Mouse (Mus musculus) forebrain, embryonic 13.5 days (tissue): Measurements from ENCODE around the gene Galnt17. TPM values are rescaled to one million over a fixed set of nuclear protein-coding genes. Genes with fewer than 3 reads are reported as not detected.
A peak's percentile ranks its signal among the peaks of the same experiment; 100 is the strongest.

Experiments
- ATAC-seq: fragments of 200-750 bp; cut with Nextera tagmentation; 2 replicates; pipeline ENCODE4 v1.8.0; 2017
- H3K27ac ChIP-seq: fragments of 300-500 bp; sonication (generic); 2 replicates; pipeline ENCODE4 v1.5.1; 2015; ENCODE audit warnings: inconsistent platforms, mild to moderate bottlenecking, moderate library complexity
- H3K27me3 ChIP-seq: fragments of 300-500 bp; sonication (generic); 2 replicates; pipeline ENCODE4 v1.6.1; 2015; ENCODE audit warnings: mild to moderate bottlenecking, inconsistent platforms
- H3K36me3 ChIP-seq: fragments of 300-500 bp; sonication (generic); 2 replicates; pipeline ENCODE4 v1.6.1; 2015; ENCODE audit warnings: mild to moderate bottlenecking, inconsistent platforms; ENCODE audit not compliant: poor library complexity, severe bottlenecking
- H3K4me1 ChIP-seq: fragments of 300-500 bp; sonication (generic); 2 replicates; pipeline ENCODE4 v1.6.1; 2015; ENCODE audit warnings: inconsistent platforms
- H3K4me2 ChIP-seq: fragments of 300-500 bp; sonication (generic); 2 replicates; pipeline ENCODE4 v1.6.1; 2015; ENCODE audit warnings: inconsistent platforms, mild to moderate bottlenecking, moderate library complexity
- H3K4me3 ChIP-seq: fragments of 300-500 bp; sonication (generic); 2 replicates; pipeline ENCODE4 v1.5.1; 2015; ENCODE audit warnings: mild to moderate bottlenecking, inconsistent platforms
- H3K9ac ChIP-seq: fragments of 300-500 bp; sonication (generic); 2 replicates; pipeline ENCODE4 v1.6.1; 2015; ENCODE audit warnings: mild to moderate bottlenecking, inconsistent platforms
- H3K9me3 ChIP-seq: fragments of 300-500 bp; sonication (generic); replicated peaks from 2 replicates; pipeline ENCODE4 v1.6.1; 2016; ENCODE audit warnings: inconsistent platforms
- WGBS: fragments of 180-500 bp; shearing (Covaris S2); methylation state at CpG from one replicate; pipeline ENCODE4 v1.1.7; 2015; 5-methylcytosine and 5-hydroxymethylcytosine counted together
- polyA plus RNA-seq: library from polyadenylated mRNA; unstranded; fragments of >200 nt; fragmentation: Nextera tagmentation; extraction: Ambion mirVana; gene quantifications from 2 replicates; pipeline ENCODE4 v1.2.1, GENCODE M21; 2015

The Galnt17 gene
- polyA plus RNA-seq, 1 experiment from 2014 or later: 6.5 TPM

- H3K4me3 ChIP-seq: no peak overlapping the region
- 0 out of 2 replicates have a peak, but pooled peaks cover 3% of the 10 kb centered on the region for H3K4me1 ChIP-seq
- H3K9ac ChIP-seq: no peak overlapping the region
- no peaks in the 10 kb centered on the region for H3K9me3 ChIP-seq
- no peaks in the 10 kb centered on the region for H3K36me3 ChIP-seq
- peak; percentile 55; the same call in 1 of the 2 replicates for ATAC-seq
- WGBS: under 1% methylated on average over 10 of the region's 10 CpGs
- no peak overlapping the region for H3K4me2 ChIP-seq
- no peak overlapping the region for H3K27ac ChIP-seq
- no peaks in the 10 kb centered on the region; the same call in 1 of the 2 replicates for H3K27me3 ChIP-seq
Measured at GRCm38 (mm10) chr5:130853371-130853770, 454.9 kb downstream of the Galnt17 start.

GRCm38 (mm10) chr5:130852182-130852581 lies 456.1 kb downstream of the Galnt17 start:
- H3K27me3 ChIP-seq: no peaks in the 10 kb centered on the region; the same call in 1 of the 2 replicates
- 0 out of 2 replicates have a peak, but pooled peaks cover 3% of the 10 kb centered on the region for H3K4me1 ChIP-seq
- H3K4me2 ChIP-seq: peak overlapping the region; percentile 34; the same call in 1 of the 2 replicates
- H3K9ac ChIP-seq: no peak overlapping the region
- H3K36me3 ChIP-seq: no peaks in the 10 kb centered on the region
- WGBS: 9% methylated on average over 11 of the region's 11 CpGs
- no peak overlapping the region for H3K4me3 ChIP-seq
- no peaks in the 10 kb centered on the region for H3K9me3 ChIP-seq
- no peak for ATAC-seq
- no peak overlapping the region for H3K27ac ChIP-seq

GRCm38 (mm10) chr5:130849610-130850009 lies 458.7 kb downstream of the Galnt17 start:
- Histone ChIP-seq H3K36me3 (no peaks in the 10 kb centered on the region), H3K27ac (no peak overlapping the region), H3K4me2 (no peak overlapping the region), H3K27me3 (no peaks in the 10 kb centered on the region), H3K4me3 (no peak overlapping the region), H3K9ac (no peak overlapping the region), H3K9me3 (no peaks in the 10 kb centered on the region), H3K4me1 (0 out of 2 replicates have a peak, but pooled peaks cover 3% of the 10 kb centered on the region)
- 66% methylated on average over 4 of the region's 4 CpGs for WGBS
- no peak for ATAC-seq

GRCm38 (mm10) chr5:130848562-130848961 lies 459.7 kb downstream of the Galnt17 start:
- H3K27me3 ChIP-seq: no peaks in the 10 kb centered on the region
- H3K4me3 ChIP-seq: no peak overlapping the region
- 89% methylated on average over 6 of the region's 6 CpGs for WGBS
- 0 out of 2 replicates have a peak, but pooled peaks cover 3% of the 10 kb centered on the region for H3K4me1 ChIP-seq
- no peak overlapping the region for H3K9ac ChIP-seq
- no peak for ATAC-seq
- H3K9me3 ChIP-seq: no peaks in the 10 kb centered on the region
- no peak overlapping the region for H3K27ac ChIP-seq
- no peaks in the 10 kb centered on the region for H3K36me3 ChIP-seq
- no peak overlapping the region for H3K4me2 ChIP-seq

- no peak overlapping the region for H3K4me3 ChIP-seq
- no peaks in the 10 kb centered on the region for H3K27me3 ChIP-seq
- H3K36me3 ChIP-seq: no peaks in the 10 kb centered on the region
- H3K4me1 ChIP-seq: no peaks in the 10 kb centered on the region
- no peak overlapping the region for H3K27ac ChIP-seq
- no peaks in the 10 kb centered on the region; the same call in 1 of the 2 replicates for H3K9me3 ChIP-seq
- no peak overlapping the region for H3K4me2 ChIP-seq
- H3K9ac ChIP-seq: no peak overlapping the region
- no peak for ATAC-seq
- 80% methylated on average over 2 of the region's 2 CpGs for WGBS
Measured at GRCm38 (mm10) chr5:130825797-130826196, 482.5 kb downstream of the Galnt17 start.
